Mouse (Mus musculus) ES-E14 (cell line): ENCODE measurements around the gene Asb6.

Experiments used
- CHD2 ChIP-seq: IDR thresholded peaks from 2 replicates; pipeline ENCODE4 v1.6.1; 2014; ENCODE audit warnings: mild to moderate bottlenecking, low read depth, low read length, inconsistent platforms
- HCFC1 ChIP-seq: IDR thresholded peaks from 2 replicates; pipeline ENCODE4 v1.6.1; 2012; ENCODE audit warnings: low read length, inconsistent platforms, borderline replicate concordance; ENCODE audit not compliant: insufficient read depth
- MAFK ChIP-seq: IDR thresholded peaks from 2 replicates; pipeline ENCODE4 v1.6.1; 2014; ENCODE audit warnings: mild to moderate bottlenecking, low read depth, low read length, inconsistent platforms; ENCODE audit not compliant: insufficient read depth
- ZC3H11A ChIP-seq: IDR thresholded peaks from 2 replicates; pipeline ENCODE4 v1.6.1; 2012; ENCODE audit warnings: low read depth, mild to moderate bottlenecking, inconsistent platforms, low read length, borderline replicate concordance

DNA sequence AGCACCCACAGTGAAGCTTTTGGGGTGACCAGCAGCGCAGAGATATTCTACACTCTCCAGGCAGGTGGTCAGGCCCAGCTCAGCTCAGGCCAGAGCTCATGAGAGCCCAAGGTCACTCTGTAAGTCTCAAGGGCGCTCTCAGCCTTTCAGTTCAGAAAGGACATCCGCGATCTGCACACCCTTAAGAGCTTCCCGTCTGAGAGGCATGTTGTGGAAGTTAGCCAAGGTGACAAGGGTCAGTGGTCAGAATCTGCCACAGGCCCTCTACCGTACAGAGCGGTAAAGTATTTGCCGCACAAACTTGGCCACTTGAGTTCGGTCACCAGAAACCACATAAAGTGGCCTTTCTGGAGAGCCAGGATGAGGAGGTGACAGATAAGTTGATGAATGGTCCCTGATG lies 33.4 kb upstream of the Asb6 start:
- no peak for TF ChIP-seq MAFK
- no peak for TF ChIP-seq CHD2
- TF ChIP-seq HCFC1 = no peak
- TF ChIP-seq ZC3H11A = no peak
